Mouse (Mus musculus) ES-E14 (cell line): ENCODE results near the gene Gif. TPM values are rescaled to one million over a fixed set of nuclear protein-coding genes. Genes with fewer than 3 reads are reported as not detected.

Source experiments
- DNase-seq: peaks from one replicate; pipeline ENCODE4 v3.0.0-alpha.2; 2013; ENCODE audit warnings: low read depth, low spot score
- H3K27ac ChIP-seq: 2 replicates; pipeline ENCODE4 v1.5.1; 2012; ENCODE audit warnings: low read depth, mild to moderate bottlenecking, low read length, moderate library complexity, mixed read lengths; ENCODE audit not compliant: poor library complexity, insufficient read depth, severe bottlenecking
- H3K36me3 ChIP-seq: 2 replicates; pipeline ENCODE4 v1.6.1; 2012; ENCODE audit warnings: mild to moderate bottlenecking, low read length, moderate library complexity, mixed read lengths; ENCODE audit not compliant: control insufficient read depth, poor library complexity, insufficient read depth, severe bottlenecking
- H3K4me1 ChIP-seq, 2 experiments: fragments of 150-350 bp in 1 of 2; sonication (generic) in 1 of 2; 2 replicates each; pipeline ENCODE4 v1.6.1; 2012; ENCODE audit warnings: low read length in 2 of 2, mild to moderate bottlenecking in 1 of 2, mixed read lengths in 1 of 2; ENCODE audit not compliant: control insufficient read depth in 2 of 2, insufficient read depth in 2 of 2, poor library complexity in 1 of 2
- H3K4me3 ChIP-seq, 2 experiments: fragments of 150-350 bp in 1 of 2; sonication (generic) in 1 of 2; 2 replicates each; pipeline ENCODE4 v1.5.1; 2012; ENCODE audit warnings: low read length in 2 of 2, low read depth in 1 of 2, mild to moderate bottlenecking in 1 of 2, mixed read lengths in 1 of 2; ENCODE audit not compliant: insufficient read depth in 1 of 2, poor library complexity in 1 of 2, severe bottlenecking in 1 of 2
- H3K9ac ChIP-seq: 2 replicates; pipeline ENCODE4 v1.6.1; 2012; ENCODE audit warnings: low read depth, mild to moderate bottlenecking, low read length, mixed read lengths; ENCODE audit not compliant: poor library complexity, insufficient read depth, severe bottlenecking
- H3K9me3 ChIP-seq: fragments of 150-350 bp; sonication (generic); 2 replicates; pipeline ENCODE4 v1.6.1; 2012; ENCODE audit warnings: low read depth, mild to moderate bottlenecking, low read length; ENCODE audit not compliant: control insufficient read depth, insufficient read depth
- CHD2 ChIP-seq: IDR thresholded peaks from 2 replicates; pipeline ENCODE4 v1.6.1; 2014; ENCODE audit warnings: mild to moderate bottlenecking, low read depth, low read length, inconsistent platforms
- HCFC1 ChIP-seq: IDR thresholded peaks from 2 replicates; pipeline ENCODE4 v1.6.1; 2012; ENCODE audit warnings: low read length, inconsistent platforms, borderline replicate concordance; ENCODE audit not compliant: insufficient read depth
- MAFK ChIP-seq: IDR thresholded peaks from 2 replicates; pipeline ENCODE4 v1.6.1; 2014; ENCODE audit warnings: mild to moderate bottlenecking, low read depth, low read length, inconsistent platforms; ENCODE audit not compliant: insufficient read depth
- ZC3H11A ChIP-seq: IDR thresholded peaks from 2 replicates; pipeline ENCODE4 v1.6.1; 2012; ENCODE audit warnings: low read depth, mild to moderate bottlenecking, inconsistent platforms, low read length, borderline replicate concordance
- ZNF384 ChIP-seq: IDR thresholded peaks from 2 replicates; pipeline ENCODE4 v1.6.1; 2012; ENCODE audit warnings: low read depth, low read length, inconsistent platforms
- in situ Hi-C, 2 experiments: fragments of 600-800 bp; cut with MboI; formaldehyde crosslinking; loops; one replicate each; pipeline ENCODE4 v1.15.1; 2025; ENCODE audit warnings: low sequenced_read_pairs in 2 of 2, inconsistent platforms in 1 of 2; ENCODE audit not compliant: unreplicated experiment in 2 of 2
- total RNA-seq: library from RNA; depleted of rRNA; stranded (reverse); fragments of 300-350 nt; gene quantifications from 2 replicates; pipeline ENCODE4 v1.2.3, GENCODE M21; 2012

Gif gene
- total RNA-seq, 1 experiment = not detected

- peaks cover 25% of the 10 kb centered on the region; the same call in 1 of the 2 replicates for H3K36me3 ChIP-seq
- no peak overlapping the region for H3K27ac ChIP-seq
- H3K4me3 ChIP-seq = no peak overlapping the region
- H3K9me3 ChIP-seq = no peaks in the 10 kb centered on the region
- in situ Hi-C loops = no loop called here
- peaks cover 0 to 6% of the 10 kb centered on the region in 2 experiments; a peak in 1 of 4 replicates for H3K4me1 ChIP-seq
- DNase-seq = no peak
- no peak overlapping the region for H3K9ac ChIP-seq
- TF ChIP-seq ZNF384 (no peak), MAFK (no peak)
Measured at GRCm38 (mm10) chr19:11788876-11789275, 41.5 kb downstream of the Gif start.

GRCm38 (mm10) chr19:11791825-11792224 lies 44.5 kb downstream of the Gif start:
- H3K4me3 ChIP-seq = no peak overlapping the region
- in situ Hi-C loops = no loop called here
- no peak overlapping the region for H3K27ac ChIP-seq
- no peaks in the 10 kb centered on the region for H3K9me3 ChIP-seq
- peaks cover 19% of the 10 kb centered on the region; the same call in 1 of the 2 replicates for H3K36me3 ChIP-seq
- H3K4me1 ChIP-seq = peaks cover 0 to 6% of the 10 kb centered on the region in 2 experiments; a peak in 1 of 4 replicates
- no peak for DNase-seq
- TF ChIP-seq CHD2 (no peak), HCFC1 (no peak), ZC3H11A (no peak), MAFK (no peak), ZNF384 (no peak)
- no peak overlapping the region for H3K9ac ChIP-seq

GRCm38 (mm10) chr19:11793741-11794359 lies 46.5 kb downstream of the Gif start:
- in situ Hi-C loops = no loop called here
- DNase-seq = no peak
- Histone ChIP-seq H3K9me3 (no peaks in the 10 kb centered on the region), H3K4me3 (no peak overlapping the region), H3K27ac (no peak overlapping the region), H3K9ac (no peak overlapping the region), H3K4me1 (peaks cover 0 to 6% of the 10 kb centered on the region in 2 experiments; a peak in 1 of 4 replicates), H3K36me3 (peaks cover 13% of the 10 kb centered on the region; the same call in 1 of the 2 replicates)
- no peak for TF ChIP-seq ZNF384
- no peak for TF ChIP-seq MAFK
- no peak for TF ChIP-seq ZC3H11A
- no peak for TF ChIP-seq CHD2
- TF ChIP-seq HCFC1 = no peak

GRCm38 (mm10) chr19:11794447-11794846 lies 47.1 kb downstream of the Gif start:
- H3K27ac ChIP-seq = no peak overlapping the region
- in situ Hi-C loops = no loop called here
- H3K9me3 ChIP-seq = no peaks in the 10 kb centered on the region
- no peak overlapping the region for H3K9ac ChIP-seq
- H3K4me1 ChIP-seq = peaks cover 0 to 6% of the 10 kb centered on the region in 2 experiments; a peak in 1 of 4 replicates
- H3K36me3 ChIP-seq = peaks cover 7% of the 10 kb centered on the region; the same call in 1 of the 2 replicates
- no peak for TF ChIP-seq MAFK
- TF ChIP-seq ZC3H11A = no peak
- no peak for TF ChIP-seq HCFC1
- TF ChIP-seq CHD2 = no peak
- no peak for TF ChIP-seq ZNF384
- no peak for DNase-seq
- no peak overlapping the region for H3K4me3 ChIP-seq

- H3K4me3 ChIP-seq = no peak overlapping the region
- TF ChIP-seq MAFK (no peak), HCFC1 (no peak)
- H3K27ac ChIP-seq = no peak overlapping the region
- no peak for DNase-seq
- no peak overlapping the region for H3K9ac ChIP-seq
- no peaks in the 10 kb centered on the region for H3K9me3 ChIP-seq
- H3K36me3 ChIP-seq = 0 out of 2 replicates have a peak, but pooled peaks cover 3% of the 10 kb centered on the region
- in situ Hi-C loops = no loop called here
- H3K4me1 ChIP-seq = peaks cover 4 to 8% of the 10 kb centered on the region in 2 experiments; a peak in 3 of 4 replicates
Measured at GRCm38 (mm10) chr19:11800531-11801315, 53.4 kb downstream of the Gif start.
